12 mouse cellular contexts compared by ENCODE assay signal in genomic region chr7:140902036-140902875, GRCm38 (mm10). TPM values are rescaled to one million over a fixed set of nuclear protein-coding genes. Genes with fewer than 3 reads are reported as not detected.
DNase-seq lines count a peak whose midpoint lies in the region; ATAC-seq and TF ChIP-seq lines count a peak whose summit lies in the region.
"Had no signal": no experiment of that assay in that cellular context is flagged by ENCODE, and none has a peak within 500 bp of the region (broad histone marks: within the 10 kb centered on the region; RNA-seq: fewer than 3 reads in every experiment).

No protein-coding gene starts in this region.

- H3K9me3 ChIP-seq in hindbrain, embryonic 13.5 days, result no peaks in the 10 kb centered on the region
- no peaks in the 10 kb centered on the region for H3K9me3 ChIP-seq in hindbrain, embryonic 12.5 days (replicated peaks)
- no peaks in the 10 kb centered on the region for H3K9me3 ChIP-seq in ES-E14 (ENCODE audit: control insufficient read depth, insufficient read depth, low read depth, low read length)
- H3K9me3 ChIP-seq in embryonic facial prominence, embryonic 11.5 days (replicated peaks; ENCODE audit: control insufficient read depth, low read length), result no peaks in the 10 kb centered on the region
- H3K9me3 ChIP-seq in limb, embryonic 11.5 days (ENCODE audit: control insufficient read depth, low read length), result no peaks in the 10 kb centered on the region
- H3K9me3 ChIP-seq: forebrain, embryonic 12.5 days had no signal

- H3K4me3 ChIP-seq in hindbrain, embryonic 13.5 days, result no peak overlapping the region
- no peak overlapping the region for H3K4me3 ChIP-seq in hindbrain, embryonic 12.5 days
- no peak overlapping the region for H3K4me3 ChIP-seq in ES-E14 (ENCODE audit: insufficient read depth in 1 of 2, low read depth in 1 of 2, low read length in 2 of 2, poor library complexity in 1 of 2, severe bottlenecking in 1 of 2)
- no peak overlapping the region for H3K4me3 ChIP-seq in embryonic facial prominence, embryonic 11.5 days (ENCODE audit: low read depth, low read length)
- H3K4me3 ChIP-seq in limb, embryonic 11.5 days (ENCODE audit: low read depth, low read length), result no peak overlapping the region
- H3K4me3 ChIP-seq in cerebellum, adult 2 months (replicated peaks; ENCODE audit: insufficient read depth, low read depth, low read length), result no peak overlapping the region
- H3K4me3 ChIP-seq: forebrain, embryonic 12.5 days had no signal

- H3K36me3 ChIP-seq in hindbrain, embryonic 13.5 days, result peaks cover 37% of the 10 kb centered on the region
- H3K36me3 ChIP-seq in hindbrain, embryonic 12.5 days, result peaks cover 26% of the 10 kb centered on the region
- H3K36me3 ChIP-seq in ES-E14 (ENCODE audit: control insufficient read depth, insufficient read depth, low read length, poor library complexity, severe bottlenecking), result peaks cover 17% of the 10 kb centered on the region
- peaks cover 5% of the 10 kb centered on the region for H3K36me3 ChIP-seq in embryonic facial prominence, embryonic 11.5 days (replicated peaks; ENCODE audit: control insufficient read depth, insufficient read depth, low read depth, low read length)
- peaks cover 4% of the 10 kb centered on the region; the same call in 1 of the 2 replicates for H3K36me3 ChIP-seq in limb, embryonic 11.5 days (ENCODE audit: control insufficient read depth, insufficient read depth, low read length)

- no peak for ATAC-seq in hindbrain, embryonic 13.5 days (ENCODE audit: low FRiP score)
- ATAC-seq in hindbrain, embryonic 12.5 days (ENCODE audit: low FRiP score), result no peak
- no peak for ATAC-seq in embryonic facial prominence, embryonic 11.5 days (replicated peaks; ENCODE audit: insufficient number of reproducible peaks, low FRiP score, low TSS enrichment, low read depth)
- ATAC-seq in limb, embryonic 11.5 days (ENCODE audit: insufficient number of reproducible peaks, low FRiP score, low TSS enrichment, low read depth), result no peak

- no peak for TF ChIP-seq CTCF in cerebellum, adult 2 months (IDR thresholded peaks at IDR 0.05; ENCODE audit: borderline replicate concordance, insufficient read depth, low read depth, low read length)

- no peak for DNase-seq in ES-E14 (ENCODE audit: low read depth, low spot score)
- DNase-seq in embryonic facial prominence, embryonic 11.5 days (ENCODE audit: low spot score), result peak; percentile 30
- no peak for DNase-seq in limb, embryonic 11.5 days (ENCODE audit: low spot score)
- no peak for DNase-seq in cerebellum, adult 2 months
- DNase-seq in thymus, postnatal 0 days (ENCODE audit: low spot score), result no peak

- 81% methylated on average over 15 of the region's 15 CpGs for WGBS in hindbrain, embryonic 13.5 days
- WGBS in hindbrain, embryonic 12.5 days, result 80% methylated on average over 15 of the region's 15 CpGs
- 54% methylated on average over 15 of the region's 15 CpGs for WGBS in embryonic facial prominence, embryonic 11.5 days
- WGBS in limb, embryonic 11.5 days, result 73% methylated on average over 15 of the region's 15 CpGs
- 83% methylated on average over 15 of the region's 15 CpGs for WGBS in cerebellum, adult 2 months

- H3K4me2 ChIP-seq in hindbrain, embryonic 13.5 days, result no peak overlapping the region
- H3K4me2 ChIP-seq in hindbrain, embryonic 12.5 days (replicated peaks), result no peak overlapping the region
- no peak overlapping the region for H3K4me2 ChIP-seq in embryonic facial prominence, embryonic 11.5 days (ENCODE audit: low read depth, low read length)
- H3K4me2 ChIP-seq in limb, embryonic 11.5 days (ENCODE audit: low read depth, severe bottlenecking), result no peak overlapping the region
- H3K4me2 ChIP-seq: forebrain, embryonic 12.5 days; heart, embryonic 11.5 days had no signal

- TF ChIP-seq POLR2A in cerebellum, adult 2 months (IDR thresholded peaks at IDR 0.05; ENCODE audit: borderline replicate concordance, insufficient read depth, low read length), result no peak

- no peaks in the 10 kb centered on the region for H3K27me3 ChIP-seq in hindbrain, embryonic 13.5 days
- H3K27me3 ChIP-seq in hindbrain, embryonic 12.5 days, result no peaks in the 10 kb centered on the region
- H3K27me3 ChIP-seq in embryonic facial prominence, embryonic 11.5 days (ENCODE audit: control insufficient read depth, insufficient read depth, low read length), result no peaks in the 10 kb centered on the region
- no peaks in the 10 kb centered on the region for H3K27me3 ChIP-seq in limb, embryonic 11.5 days (ENCODE audit: control insufficient read depth, insufficient read depth, low read length)
- no peaks in the 10 kb centered on the region for H3K27me3 ChIP-seq in cerebellum, adult 2 months (ENCODE audit: control insufficient read depth, insufficient read depth, low read length)
- H3K27me3 ChIP-seq: forebrain, embryonic 12.5 days had no signal

- in situ Hi-C loops in ES-E14 (cut with MboI; ENCODE audit: low sequenced_read_pairs in 2 of 2, unreplicated experiment in 2 of 2), result loop anchor here in 1 of 2 experiments (5.0 kb wide), 1 partner anchor 60 kb away; no protein-coding TSS in a partner anchor

- H3K4me1 ChIP-seq in hindbrain, embryonic 13.5 days (replicated peaks), result peaks cover 8% of the 10 kb centered on the region
- 0 out of 2 replicates have a peak, but pooled peaks cover 4% of the 10 kb centered on the region for H3K4me1 ChIP-seq in hindbrain, embryonic 12.5 days
- peaks cover 3 to 9% of the 10 kb centered on the region in 2 experiments; a peak in 1 of 4 replicates for H3K4me1 ChIP-seq in ES-E14 (ENCODE audit: control insufficient read depth in 2 of 2, insufficient read depth in 2 of 2, low read length in 2 of 2, poor library complexity in 1 of 2)
- no peaks in the 10 kb centered on the region for H3K4me1 ChIP-seq in embryonic facial prominence, embryonic 11.5 days (ENCODE audit: control insufficient read depth, insufficient read depth, low read length)
- H3K4me1 ChIP-seq in limb, embryonic 11.5 days (ENCODE audit: control insufficient read depth, insufficient read depth, low read length), result peaks cover 9% of the 10 kb centered on the region; the same call in 1 of the 2 replicates
- no peaks in the 10 kb centered on the region for H3K4me1 ChIP-seq in cerebellum, adult 2 months (ENCODE audit: control insufficient read depth, insufficient read depth, low read length)
- H3K4me1 ChIP-seq: forebrain, embryonic 12.5 days had no signal

- no peak overlapping the region for H3K27ac ChIP-seq in hindbrain, embryonic 13.5 days
- no peak overlapping the region for H3K27ac ChIP-seq in hindbrain, embryonic 12.5 days
- no peak overlapping the region for H3K27ac ChIP-seq in ES-E14 (ENCODE audit: insufficient read depth, low read depth, low read length, poor library complexity, severe bottlenecking)
- H3K27ac ChIP-seq in embryonic facial prominence, embryonic 11.5 days (replicated peaks; ENCODE audit: low read depth, low read length), result no peak overlapping the region
- no peak overlapping the region for H3K27ac ChIP-seq in limb, embryonic 11.5 days (replicated peaks; ENCODE audit: low read depth, low read length)
- no peak overlapping the region for H3K27ac ChIP-seq in cerebellum, adult 2 months (ENCODE audit: insufficient read depth, low read length)
- H3K27ac ChIP-seq: forebrain, embryonic 12.5 days; hindbrain, postnatal 0 days; macrophage had no signal

- 0 out of 2 replicates have a peak overlapping the region, but pooled peaks have one; percentile 6 for H3K9ac ChIP-seq in hindbrain, embryonic 13.5 days
- no peak overlapping the region for H3K9ac ChIP-seq in hindbrain, embryonic 12.5 days
- H3K9ac ChIP-seq in ES-E14 (ENCODE audit: insufficient read depth, low read depth, low read length, poor library complexity, severe bottlenecking), result peak overlapping the region; percentile 3; the same call in 1 of the 2 replicates
- H3K9ac ChIP-seq in embryonic facial prominence, embryonic 11.5 days (replicated peaks; ENCODE audit: low read length), result no peak overlapping the region
- H3K9ac ChIP-seq in limb, embryonic 11.5 days (ENCODE audit: low read length), result peak overlapping the region; percentile 17; the same call in 1 of the 2 replicates
- H3K9ac ChIP-seq: forebrain, embryonic 12.5 days had no signal

RNA-seq across cellular contexts. Expression of gene Cox8b, which starts 2.0 kb away (rescaled TPM):
- polyA plus RNA-seq in hindbrain, embryonic 13.5 days (2015; fragmentation: Nextera tagmentation; extraction: Ambion mirVana), result 0.69 TPM in 1 of 2 replicates, not detected in the other
- polyA plus RNA-seq in hindbrain, embryonic 12.5 days (2016; fragmentation: Nextera tagmentation; extraction: Ambion mirVana), result 0.81 TPM in 1 of 2 replicates, not detected in the other
- total RNA-seq in ES-E14 (2012; rRNA removed), result not detected in 2 replicates
- polyA plus RNA-seq in embryonic facial prominence, embryonic 11.5 days (2014; fragmentation: Nextera tagmentation; extraction: Ambion mirVana), result not detected in 2 replicates
- polyA plus RNA-seq in limb, embryonic 11.5 days (2014; fragmentation: Nextera tagmentation; extraction: Ambion mirVana), result 0.88 and 1.0 TPM in 2 replicates
- polyA plus RNA-seq in cerebellum, adult 2 months (2012; rRNA removed), result 4.9 and 7.9 TPM in 2 replicates
- polyA plus RNA-seq in thymus, postnatal 0 days (2015; fragmentation: Nextera tagmentation; extraction: Ambion mirVana), result 1.9 and 3.2 TPM in 2 replicates
- total RNA-seq: hindbrain, postnatal 0 days; monocyte, adult 5-6 weeks had no signal
- polyA plus RNA-seq: forebrain, embryonic 12.5 days; hindbrain, postnatal 0 days; macrophage had no signal

RNA-seq across cellular contexts. Expression of gene Nlrp6, which starts 18.4 kb away (rescaled TPM):
- 0.09 and 0.12 TPM in 2 replicates for polyA plus RNA-seq in hindbrain, embryonic 13.5 days (2015; fragmentation: Nextera tagmentation; extraction: Ambion mirVana)
- polyA plus RNA-seq in hindbrain, embryonic 12.5 days (2016; fragmentation: Nextera tagmentation; extraction: Ambion mirVana), result 0.13 and 0.27 TPM in 2 replicates
- 0.27 and 0.74 TPM in 2 replicates for total RNA-seq in ES-E14 (2012; rRNA removed)
- 0.07 TPM in 1 of 2 replicates, not detected in the other for polyA plus RNA-seq in embryonic facial prominence, embryonic 11.5 days (2014; fragmentation: Nextera tagmentation; extraction: Ambion mirVana)
- 0.26 TPM in 1 of 2 replicates, not detected in the other for polyA plus RNA-seq in limb, embryonic 11.5 days (2014; fragmentation: Nextera tagmentation; extraction: Ambion mirVana)
- polyA plus RNA-seq in cerebellum, adult 2 months (2012; rRNA removed), result 0.18 and 0.54 TPM in 2 replicates
- polyA plus RNA-seq in thymus, postnatal 0 days (2015; fragmentation: Nextera tagmentation; extraction: Ambion mirVana), result 0.74 and 0.81 TPM in 2 replicates
- total RNA-seq: monocyte, adult 5-6 weeks had no signal
- polyA plus RNA-seq: heart, embryonic 11.5 days; macrophage had no signal

RNA-seq across cellular contexts. Expression of gene Sirt3, which starts 20.1 kb away (rescaled TPM):
- 41.6 and 45.3 TPM in 2 replicates for polyA plus RNA-seq in hindbrain, embryonic 13.5 days (2015; fragmentation: Nextera tagmentation; extraction: Ambion mirVana)
- 25.8 and 27.1 TPM in 2 replicates for polyA plus RNA-seq in hindbrain, embryonic 12.5 days (2016; fragmentation: Nextera tagmentation; extraction: Ambion mirVana)
- 18.2 and 26.3 TPM in 2 replicates for total RNA-seq in ES-E14 (2012; rRNA removed)
- polyA plus RNA-seq in embryonic facial prominence, embryonic 11.5 days (2014; fragmentation: Nextera tagmentation; extraction: Ambion mirVana), result 17.1 and 19.3 TPM in 2 replicates
- 21.6 and 23.2 TPM in 2 replicates for polyA plus RNA-seq in limb, embryonic 11.5 days (2014; fragmentation: Nextera tagmentation; extraction: Ambion mirVana)
- 93.6 and 99.4 TPM in 2 replicates for polyA plus RNA-seq in cerebellum, adult 2 months (2012; rRNA removed)
- 17.5 and 19.4 TPM in 2 replicates for polyA plus RNA-seq in thymus, postnatal 0 days (2015; fragmentation: Nextera tagmentation; extraction: Ambion mirVana)

RNA-seq across cellular contexts. Expression of gene Psmd13, which starts 20.5 kb away (rescaled TPM):
- 278 and 284 TPM in 2 replicates for polyA plus RNA-seq in hindbrain, embryonic 13.5 days (2015; fragmentation: Nextera tagmentation; extraction: Ambion mirVana)
- polyA plus RNA-seq in hindbrain, embryonic 12.5 days (2016; fragmentation: Nextera tagmentation; extraction: Ambion mirVana), result 279 and 282 TPM in 2 replicates
- total RNA-seq in ES-E14 (2012; rRNA removed), result 164 and 199 TPM in 2 replicates
- polyA plus RNA-seq in embryonic facial prominence, embryonic 11.5 days (2014; fragmentation: Nextera tagmentation; extraction: Ambion mirVana), result 185 and 195 TPM in 2 replicates
- polyA plus RNA-seq in limb, embryonic 11.5 days (2014; fragmentation: Nextera tagmentation; extraction: Ambion mirVana), result 185 and 243 TPM in 2 replicates
- 107 and 109 TPM in 2 replicates for polyA plus RNA-seq in cerebellum, adult 2 months (2012; rRNA removed)
- polyA plus RNA-seq in thymus, postnatal 0 days (2015; fragmentation: Nextera tagmentation; extraction: Ambion mirVana), result 274 and 296 TPM in 2 replicates

RNA-seq across cellular contexts. Expression of gene Pgghg, which starts 38.9 kb away (rescaled TPM):
- 8.8 and 10.4 TPM in 2 replicates for polyA plus RNA-seq in hindbrain, embryonic 13.5 days (2015; fragmentation: Nextera tagmentation; extraction: Ambion mirVana)
- polyA plus RNA-seq in hindbrain, embryonic 12.5 days (2016; fragmentation: Nextera tagmentation; extraction: Ambion mirVana), result 15.5 and 16.8 TPM in 2 replicates
- total RNA-seq in ES-E14 (2012; rRNA removed), result 10.0 and 12.5 TPM in 2 replicates
- 12.4 and 14.3 TPM in 2 replicates for polyA plus RNA-seq in embryonic facial prominence, embryonic 11.5 days (2014; fragmentation: Nextera tagmentation; extraction: Ambion mirVana)
- 13.6 and 16.1 TPM in 2 replicates for polyA plus RNA-seq in limb, embryonic 11.5 days (2014; fragmentation: Nextera tagmentation; extraction: Ambion mirVana)
- 5.6 and 6.6 TPM in 2 replicates for polyA plus RNA-seq in cerebellum, adult 2 months (2012; rRNA removed)
- 15.5 and 18.6 TPM in 2 replicates for polyA plus RNA-seq in thymus, postnatal 0 days (2015; fragmentation: Nextera tagmentation; extraction: Ambion mirVana)

Comparison
In these comparisons a context has a peak if more than half of its experiments do, and no peak if none do; other contexts are left out.
1. H3K9ac ChIP-seq: peak in hindbrain, embryonic 13.5 days (single experiment), ES-E14 (single experiment) and limb, embryonic 11.5 days (single experiment); none in hindbrain, embryonic 12.5 days (single experiment) and embryonic facial prominence, embryonic 11.5 days (single experiment).